Mouse (Mus musculus) MN1 (cell line): ENCODE measurements at regions not wholly inside any gene's neighbourhood (a gene's known extent, or its start where the extent isn't known, plus 50 kb on each side); places are given as distances from the start of the nearest gene placed in this dataset.

Source experiments
- DNase-seq: peaks from one replicate; pipeline ENCODE4 v3.0.0-alpha.2; 2016; ENCODE audit warnings: low spot score

- no peak for DNase-seq
These were observed 123.5 kb downstream of the Ly86 start for GRCm38 (mm10) chr13:37468304-37469178.

GRCm38 (mm10) chr13:37470230-37470907, 125.4 kb downstream of the Ly86 start:
- DNase-seq = no peak

GRCm38 (mm10) chr13:37473359-37473758, 128.4 kb downstream of the Ly86 start:
- DNase-seq = no peak

- no peak for DNase-seq
These were observed 130.8 kb downstream of the Ly86 start for GRCm38 (mm10) chr13:37475804-37476203.

- no peak for DNase-seq
These were observed 131.4 kb downstream of the Ly86 start for GRCm38 (mm10) chr13:37476256-37477053.

GRCm38 (mm10) chr13:37477342-37477741, 132.3 kb downstream of the Ly86 start:
- DNase-seq = no peak

GRCm38 (mm10) chr13:37477749-37478548, 132.9 kb downstream of the Ly86 start:
- no peak for DNase-seq

- DNase-seq = no peak
These were observed 134.2 kb downstream of the Ly86 start for GRCm38 (mm10) chr13:37479182-37479691.

GRCm38 (mm10) chr13:37481514-37481913, 136.5 kb downstream of the Ly86 start:
- no peak for DNase-seq

- DNase-seq = no peak
These were observed 137.0 kb downstream of the Ly86 start for GRCm38 (mm10) chr13:37482038-37482437.

- DNase-seq = peak; percentile 67
These were observed 137.6 kb downstream of the Ly86 start for GRCm38 (mm10) chr13:37482589-37482988.

GRCm38 (mm10) chr13:37483010-37483855, 138.2 kb downstream of the Ly86 start:
- DNase-seq = no peak

- no peak for DNase-seq
These were observed 139.6 kb downstream of the Ly86 start for GRCm38 (mm10) chr13:37484631-37485030.

GRCm38 (mm10) chr13:37492115-37493001, 147.3 kb downstream of the Ly86 start:
- DNase-seq = no peak

GRCm38 (mm10) chr13:37493331-37493730, 148.3 kb downstream of the Ly86 start:
- DNase-seq = no peak

- peak; percentile 37 for DNase-seq
These were observed 150.4 kb downstream of the Ly86 start for GRCm38 (mm10) chr13:37495272-37495932.

GRCm38 (mm10) chr13:37497986-37498385, 153.0 kb downstream of the Ly86 start:
- DNase-seq = no peak

- DNase-seq = no peak
These were observed 155.8 kb downstream of the Ly86 start for GRCm38 (mm10) chr13:37500668-37501286.
